Mouse (Mus musculus) c-Kit-negative CD71-positive TER-119-positive erythroid progenitor cells, embryonic 14.5 days (primary cell): Measurements from ENCODE around the gene Perm1.

ENCODE experiments used
- DNase-seq: peaks from one replicate; pipeline ENCODE4 v3.0.0-alpha.2; 2013; ENCODE audit warnings: low read depth, low spot score

Perm1 gene

DNA sequence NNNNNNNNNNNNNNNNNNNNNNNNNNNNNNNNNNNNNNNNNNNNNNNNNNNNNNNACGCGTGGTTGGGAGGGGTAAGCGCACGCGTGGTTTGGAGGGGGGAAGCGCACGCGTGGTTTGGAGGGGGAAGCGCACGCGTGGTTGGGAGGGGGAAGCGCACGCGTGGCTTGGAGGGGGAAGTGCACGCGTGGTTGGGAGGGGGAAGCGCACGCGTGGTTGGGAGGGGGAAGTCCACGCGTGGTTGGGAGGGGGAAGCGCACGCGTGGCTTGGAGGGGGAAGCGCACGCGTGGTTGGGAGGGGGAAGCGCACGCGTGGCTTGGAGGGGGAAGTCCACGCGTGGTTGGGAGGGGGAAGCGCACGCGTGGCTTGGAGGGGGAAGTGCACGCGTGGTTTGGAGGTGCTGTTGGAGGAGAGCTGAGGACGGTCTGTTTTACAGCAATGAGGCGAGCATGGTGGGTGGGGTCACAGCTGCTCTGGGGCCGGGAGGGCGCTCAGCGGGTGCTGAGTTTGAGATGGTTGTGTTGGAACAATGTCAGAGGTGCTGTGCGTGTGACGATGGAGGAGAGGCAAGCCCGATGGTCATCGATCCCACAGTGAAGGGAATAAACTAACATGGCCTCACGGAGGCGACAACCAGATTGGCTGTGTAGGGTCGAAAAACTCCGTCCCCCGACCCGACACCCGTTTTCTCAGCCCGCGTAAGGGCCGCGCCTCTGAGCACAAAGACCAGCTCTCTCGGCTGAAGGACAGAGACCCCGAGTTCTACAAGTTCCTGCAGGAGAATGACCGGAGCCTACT is 21.2 kb downstream of the Perm1 start:
- no peak for DNase-seq

- no peak for DNase-seq
Measured at GRCm38 (mm10) chr4:156249567-156249966, 33.9 kb downstream of the Perm1 start.

- no peak for DNase-seq
Measured at GRCm38 (mm10) chr4:156251081-156251480, 35.4 kb downstream of the Perm1 start.

GRCm38 (mm10) chr4:156252140-156252539 is 36.5 kb downstream of the Perm1 start:
- DNase-seq, result no peak

GRCm38 (mm10) chr4:156252619-156253018 is 37.0 kb downstream of the Perm1 start:
- no peak for DNase-seq

DNA sequence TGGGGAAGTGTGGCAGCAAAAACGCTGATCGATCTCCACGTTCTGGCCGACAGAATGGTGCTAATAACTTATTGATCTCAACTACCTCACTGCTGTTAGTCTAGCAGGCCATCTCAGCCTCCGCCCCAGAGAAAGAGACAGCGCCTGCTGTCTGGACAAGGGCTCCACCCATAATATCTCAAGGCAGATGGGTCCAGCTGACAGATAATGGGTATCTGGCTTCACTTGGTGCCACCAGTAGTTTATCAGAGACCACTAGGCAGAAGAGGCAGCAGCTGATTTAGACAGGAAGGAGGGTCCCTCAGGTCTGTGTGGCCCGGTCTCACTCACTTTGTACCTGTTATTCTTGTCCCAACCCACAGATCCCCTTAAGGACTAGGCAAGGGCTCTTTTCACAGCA is 37.4 kb downstream of the Perm1 start:
- peak; percentile 67 for DNase-seq

- peak; percentile 64 for DNase-seq
Measured at GRCm38 (mm10) chr4:156254361-156255077, 38.9 kb downstream of the Perm1 start.

DNA sequence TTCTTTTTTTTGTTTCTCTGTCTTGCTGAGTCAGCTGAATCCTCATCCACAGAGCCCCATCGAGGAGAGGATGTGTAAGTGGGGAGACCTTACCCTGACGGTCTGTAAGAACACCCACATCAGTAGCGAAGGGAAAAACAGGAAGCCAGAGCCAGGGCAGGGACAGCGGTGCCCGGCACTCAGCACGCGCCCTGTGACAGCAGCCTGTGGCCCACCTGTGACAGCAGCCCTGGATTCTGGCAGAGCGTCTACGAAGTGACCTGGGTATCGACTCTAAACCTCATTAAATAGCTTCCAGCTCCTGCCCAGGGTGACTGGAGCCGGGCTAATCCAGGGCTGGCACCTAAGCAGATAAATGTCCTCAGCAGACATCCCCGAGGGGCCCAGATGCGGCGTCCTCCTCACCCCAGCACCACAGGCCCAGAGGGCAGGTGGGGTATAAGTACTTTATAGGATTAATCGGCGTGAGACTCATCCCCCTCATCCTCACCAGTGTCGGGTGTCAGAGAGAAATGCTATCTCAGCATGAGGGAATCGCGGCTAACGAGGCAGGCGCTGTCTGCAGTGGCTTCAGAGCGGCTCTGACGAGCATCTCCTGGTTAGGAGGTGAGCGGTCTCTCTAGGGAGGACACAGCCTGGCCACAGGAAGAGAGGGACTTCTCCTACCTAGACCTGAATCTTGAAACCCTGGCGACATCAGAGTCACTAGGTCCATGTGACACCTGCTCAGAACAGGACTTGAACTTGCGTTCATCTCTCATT is 39.6 kb downstream of the Perm1 start, which contains the start of gene Samd11:
Gene Samd11, minus strand, starts transcription at position 580 of the 762 bp plus-strand sequence.
- DNase-seq, result peak; percentile 47
